Mouse (Mus musculus) C2C12 (cell line): ENCODE data around the gene Ctsf.

Experiments used
- CTCF ChIP-seq: IDR thresholded peaks from one replicate; pipeline ENCODE4 v1.5.1; 2011; ENCODE audit not compliant: control insufficient read depth, insufficient read depth, insufficient read length
- FOSL1 ChIP-seq: IDR thresholded peaks from one replicate; pipeline ENCODE4 v1.8.0; 2011; ENCODE audit warnings: mild to moderate bottlenecking, low read length; ENCODE audit not compliant: poor library complexity, insufficient read depth, severe bottlenecking
- MAX ChIP-seq: IDR thresholded peaks from one replicate; pipeline ENCODE4 v1.6.1; 2011; ENCODE audit warnings: mild to moderate bottlenecking, control low read depth
- MYOG ChIP-seq: IDR thresholded peaks from one replicate; pipeline ENCODE4 v1.6.1; 2011; ENCODE audit not compliant: control insufficient read depth, insufficient read length; ENCODE audit errors: extremely low read depth
- USF1 ChIP-seq: IDR thresholded peaks from one replicate; pipeline ENCODE4 v1.6.1; 2011; ENCODE audit warnings: low read depth, mild to moderate bottlenecking, control low read depth, moderate library complexity

GRCm38 (mm10) chr19:4865147-4865546 is 10.2 kb downstream of the Ctsf start:
- no peak for TF ChIP-seq CTCF
- no peak for TF ChIP-seq MAX
- no peak for TF ChIP-seq USF1
- no peak for TF ChIP-seq MYOG
- TF ChIP-seq FOSL1 = no peak
